Mouse (Mus musculus): Measurements from ENCODE around the gene Adal.

GRCm38 (mm10) chr2:121183431-121183830, 43.2 kb downstream of the Adal start:
- TF ChIP-seq CTCF (IDR thresholded peaks at IDR 0.05; ENCODE audit: borderline replicate concordance, extremely low read depth, insufficient read depth, insufficient read length) = no peak
- TF ChIP-seq POLR2A (IDR thresholded peaks at IDR 0.05; ENCODE audit: borderline replicate concordance, extremely low read depth, insufficient read depth, insufficient read length, poor library complexity, severe bottlenecking) = no peak
